Mouse (Mus musculus) frontal cortex, postnatal 10 days (tissue): ENCODE measurements around the gene Siglec1.

ENCODE experiments used
- DNase-seq, 2 experiments: peaks; one replicate each; pipeline ENCODE4 v3.0.0; 2022; ENCODE audit warnings: low spot score in 2 of 2, mixed read lengths in 1 of 2

Gene Siglec1

GRCm38 (mm10) chr2:131097087-131097486, 10.5 kb upstream of the Siglec1 start:
- no peak for DNase-seq

DNA sequence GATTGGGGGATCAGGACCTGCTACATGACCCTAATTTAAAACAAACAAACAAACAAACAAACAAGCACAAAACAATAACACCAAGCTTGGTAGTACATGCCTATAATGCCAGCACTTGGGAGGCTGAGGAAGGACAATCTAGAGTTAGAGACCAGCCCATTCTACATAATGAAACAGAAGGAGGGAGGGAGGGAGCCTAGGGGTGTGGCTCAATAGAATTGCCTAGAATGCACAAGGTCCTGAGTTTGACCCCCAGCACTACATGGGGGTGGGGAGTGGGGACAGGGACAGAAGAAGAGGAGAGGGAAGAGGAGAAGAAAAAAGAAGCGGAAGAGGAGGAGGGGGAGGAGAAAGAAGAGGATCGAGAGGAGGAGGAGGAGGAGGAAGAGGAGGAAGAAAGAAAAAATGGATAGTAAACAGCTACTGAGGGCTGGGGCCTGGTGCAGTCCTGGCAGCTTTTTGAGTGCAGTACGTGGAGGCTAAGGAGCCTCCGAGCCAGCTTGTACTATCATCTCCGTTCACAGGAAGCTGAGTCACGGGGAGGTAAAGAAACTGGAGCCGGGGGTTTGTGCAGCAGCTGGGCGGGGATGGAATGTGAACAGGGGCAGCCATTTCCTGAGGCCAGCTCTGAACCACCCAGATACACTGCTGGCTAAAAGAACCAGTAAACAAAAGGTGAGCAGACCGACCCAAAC, 9.7 kb upstream of the Siglec1 start:
- DNase-seq = no peak

- peak; percentile 47 to 74 for DNase-seq
Measured at GRCm38 (mm10) chr2:131094823-131095222, 8.3 kb upstream of the Siglec1 start.

DNA sequence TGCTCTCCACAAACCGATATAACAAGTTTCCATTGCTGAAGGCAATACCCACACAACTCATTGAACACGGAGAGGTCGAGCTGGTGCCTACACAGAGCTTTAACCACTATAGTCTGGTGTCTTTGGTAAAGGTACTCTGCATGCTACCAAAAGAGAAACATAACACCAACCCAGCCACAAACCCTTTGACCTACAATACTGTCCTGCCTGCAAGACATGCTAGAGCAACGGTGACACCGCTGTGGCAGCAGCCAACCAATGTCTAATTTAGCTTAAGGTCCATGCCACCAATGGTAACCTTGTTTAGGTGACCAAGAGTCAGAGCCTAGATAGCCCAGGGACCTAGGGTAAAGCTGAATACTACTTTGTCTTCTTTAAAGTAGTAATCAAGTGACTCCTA, 7.0 kb upstream of the Siglec1 start:
- no peak for DNase-seq

GRCm38 (mm10) chr2:131090852-131091251, 4.3 kb upstream of the Siglec1 start:
- no peak for DNase-seq

DNA sequence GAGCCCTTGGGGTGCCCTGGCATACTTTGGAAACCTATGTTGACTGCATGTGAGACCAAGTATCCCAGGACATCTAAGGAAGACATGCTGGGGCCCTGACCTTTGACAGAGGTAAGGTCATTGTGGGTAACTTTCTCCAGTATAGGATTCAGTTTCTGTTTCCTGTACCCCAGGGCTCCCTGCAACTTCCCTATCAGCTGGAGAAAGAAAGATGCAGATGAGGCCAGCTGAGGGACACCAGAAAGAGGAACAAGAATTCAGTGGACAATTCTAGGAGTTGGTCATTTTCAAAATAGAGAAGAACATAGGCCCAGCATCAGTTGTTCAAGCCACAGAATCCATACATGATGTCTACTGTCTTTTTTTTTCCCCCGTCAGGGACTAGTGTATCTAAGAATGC, 3.1 kb upstream of the Siglec1 start:
- DNase-seq = no peak

GRCm38 (mm10) chr2:131088581-131088980, 2.0 kb upstream of the Siglec1 start:
- no peak for DNase-seq

- no peak for DNase-seq
Measured at GRCm38 (mm10) chr2:131084206-131084605, 2.4 kb downstream of the Siglec1 start.

- DNase-seq = no peak
Measured at GRCm38 (mm10) chr2:131080507-131080906, 6.1 kb downstream of the Siglec1 start.

DNA sequence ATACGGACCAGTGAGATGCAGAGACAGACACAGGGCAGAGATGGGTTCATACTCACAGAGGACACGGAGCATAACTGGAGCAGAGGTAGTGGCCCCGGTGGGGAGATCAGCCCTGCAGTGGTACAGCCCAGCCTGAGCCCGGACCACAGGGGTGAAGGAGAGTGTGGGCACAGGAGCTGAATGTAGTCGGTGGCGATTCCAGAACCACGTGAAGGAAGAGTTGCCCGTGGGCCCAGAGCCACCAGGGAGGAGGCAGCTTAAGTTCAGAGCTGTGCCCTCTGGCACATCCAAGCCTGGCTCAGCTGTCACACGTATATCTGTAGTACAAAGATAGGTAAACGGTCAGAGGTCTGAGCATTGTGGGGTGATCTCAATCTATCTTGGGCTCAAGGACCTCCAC, 14.0 kb downstream of the Siglec1 start:
- DNase-seq = no peak

GRCm38 (mm10) chr2:131067481-131067880, 19.1 kb downstream of the Siglec1 start:
- no peak for DNase-seq

GRCm38 (mm10) chr2:131066342-131066741, 20.2 kb downstream of the Siglec1 start:
- no peak for DNase-seq

DNA sequence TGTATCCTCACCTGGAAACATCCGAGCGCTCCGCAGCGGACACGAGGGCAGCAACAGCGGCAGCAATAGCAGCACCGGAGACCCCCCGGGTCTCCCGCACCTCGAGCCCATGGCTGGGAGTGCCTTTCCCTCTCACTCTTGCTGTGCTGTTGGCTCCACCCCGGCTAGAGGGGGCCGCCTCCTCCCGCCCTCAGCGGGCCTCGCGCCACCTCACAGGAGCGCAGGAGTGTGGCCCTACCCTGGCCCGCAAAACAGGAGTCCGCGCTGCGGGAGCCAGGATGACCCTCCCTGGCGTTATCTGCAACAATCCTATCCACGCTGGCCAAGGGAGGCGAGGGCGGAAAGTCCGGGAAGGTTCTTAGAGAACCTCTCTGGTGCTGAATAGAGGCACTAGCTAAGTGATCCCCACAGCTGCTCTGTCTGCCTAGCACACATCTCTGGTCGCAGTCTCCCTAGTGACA, 23.1 kb downstream of the Siglec1 start, which contains the start of gene Adam33:
Gene Adam33 (minus strand): TSS at position 411 of the 461 bp plus-strand sequence.
- DNase-seq = no peak

- no peak for DNase-seq
Measured at GRCm38 (mm10) chr2:131061607-131062006, 25.0 kb downstream of the Siglec1 start.

- DNase-seq = no peak
Measured at GRCm38 (mm10) chr2:131060784-131061183, 25.8 kb downstream of the Siglec1 start.

GRCm38 (mm10) chr2:131059781-131060540, 26.6 kb downstream of the Siglec1 start:
- no peak for DNase-seq

GRCm38 (mm10) chr2:131059377-131059776, 27.2 kb downstream of the Siglec1 start:
- no peak for DNase-seq

DNA sequence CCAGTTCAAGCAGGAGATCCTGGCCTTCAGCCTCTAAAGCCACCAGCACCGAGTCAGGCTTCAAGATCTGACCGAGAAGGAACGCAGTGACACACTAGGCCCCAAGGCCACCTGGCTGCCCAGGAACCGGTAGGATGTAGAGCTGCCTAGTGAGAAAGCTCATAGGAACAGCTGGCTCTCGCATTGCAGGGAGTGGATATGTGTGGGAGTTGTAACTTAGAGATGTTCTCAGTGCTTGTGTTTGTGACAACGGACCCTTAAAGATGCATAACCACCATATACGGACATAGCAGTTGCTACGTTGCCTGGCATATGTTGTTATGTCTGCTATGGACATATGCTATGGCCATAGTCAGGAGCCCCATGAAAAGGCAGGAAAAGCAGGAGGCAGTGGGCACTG, 27.9 kb downstream of the Siglec1 start:
- no peak for DNase-seq

- no peak for DNase-seq
Measured at GRCm38 (mm10) chr2:131056191-131056590, 30.4 kb downstream of the Siglec1 start.

DNA sequence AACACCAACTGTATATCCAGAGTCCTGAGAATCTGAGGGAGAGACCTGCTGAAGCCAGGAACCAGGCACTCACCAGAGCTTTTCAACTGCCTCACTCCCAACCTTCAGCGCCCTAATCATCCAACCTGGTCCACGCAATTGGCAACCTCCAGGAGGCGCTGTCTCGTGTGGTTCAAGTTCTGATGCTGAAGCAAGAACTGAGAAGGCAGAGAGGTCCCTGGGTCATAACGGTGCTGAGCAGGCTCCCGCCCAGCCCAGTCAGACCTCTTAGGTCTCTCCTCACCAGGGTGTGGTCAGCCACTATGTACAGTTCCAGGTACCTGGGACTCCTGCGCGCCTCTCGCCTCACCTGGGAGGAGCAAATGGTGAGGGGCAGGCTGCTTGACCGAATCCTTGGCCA, 30.9 kb downstream of the Siglec1 start:
- no peak for DNase-seq

DNA sequence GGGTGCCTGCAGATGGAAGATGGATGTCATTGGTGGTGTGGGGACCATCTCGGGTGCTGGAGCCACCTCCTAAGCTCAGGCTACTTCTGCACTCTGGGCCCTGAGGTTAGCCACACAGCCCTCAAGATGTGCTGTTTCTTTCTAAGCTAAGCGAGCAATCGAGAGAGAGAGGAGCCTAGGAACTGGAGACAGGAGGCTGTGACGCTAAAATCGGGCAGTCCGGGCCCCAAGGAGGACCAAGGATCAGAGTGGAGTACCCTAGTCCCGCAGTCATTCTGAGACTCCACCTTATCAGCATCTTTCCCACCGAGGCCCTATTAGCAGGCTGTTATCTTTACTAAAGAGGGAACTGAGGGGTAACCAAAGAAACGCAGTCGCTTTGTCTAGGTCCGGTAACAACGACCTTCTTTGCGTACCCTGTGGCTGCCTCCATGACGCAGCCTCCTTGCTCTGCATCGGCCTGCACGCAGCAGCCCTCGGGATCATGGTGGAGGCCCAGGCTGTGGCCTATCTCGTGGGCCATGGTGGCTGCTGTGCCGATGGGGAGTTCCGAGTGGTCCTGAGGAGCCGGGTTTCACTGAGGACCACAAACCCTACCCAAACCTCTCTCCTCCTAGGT, 31.8 kb downstream of the Siglec1 start:
- DNase-seq = no peak

DNA sequence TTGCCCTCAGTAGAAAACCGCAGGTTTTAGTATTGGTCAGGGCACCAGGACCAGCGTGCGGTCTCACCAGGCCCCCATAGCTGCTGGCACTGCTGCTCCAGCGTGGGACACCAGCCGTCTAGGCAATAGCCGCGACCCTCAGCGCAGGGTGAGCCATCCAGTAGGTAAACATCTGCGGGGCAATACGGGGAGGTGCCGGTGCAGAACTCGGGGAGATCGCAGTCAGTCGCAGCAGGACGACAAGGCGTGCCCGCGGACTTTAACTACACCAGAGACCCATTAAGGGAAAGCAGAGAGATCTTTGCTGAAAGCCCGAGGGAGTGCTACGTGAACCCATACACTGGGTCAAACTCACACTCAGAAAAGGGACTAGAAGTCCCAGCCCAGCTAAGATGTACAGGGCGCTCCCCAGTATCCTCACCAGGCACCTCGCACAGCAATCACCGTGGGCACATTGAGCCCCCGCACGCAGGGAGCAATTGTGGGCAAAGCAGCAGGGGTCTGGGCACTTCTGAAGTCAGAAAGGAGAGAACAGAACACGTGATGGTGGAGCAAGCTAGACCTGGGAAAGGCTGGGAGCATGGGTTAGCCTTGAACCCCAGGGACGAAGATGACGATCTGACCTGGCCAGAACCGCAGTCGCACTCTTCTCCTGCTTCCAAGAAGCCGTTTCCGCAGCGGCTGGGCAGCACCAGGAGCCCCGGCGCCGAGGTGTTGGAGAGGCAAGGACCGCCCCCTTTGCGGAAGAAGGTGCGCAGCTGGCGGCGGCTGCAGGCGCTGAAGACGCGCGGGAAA, 32.5 kb downstream of the Siglec1 start:
- no peak for DNase-seq
